Mouse (Mus musculus) cerebellum, postnatal 36 days (tissue): ENCODE data around the gene Gm12248.

Experiments
- DNase-seq, 2 experiments: peaks; one replicate each; pipeline ENCODE4 v3.0.0; 2021 to 2022; ENCODE audit warnings: mixed read lengths in 2 of 2

The Gm12248 gene

GRCm38 (mm10) chr11:58093021-58093528, at the start of gene Gm12248:
Gm12248 (minus strand) TSS chr11:58093134.
- DNase-seq: no peak

- DNase-seq: no peak
These were observed 46.5 kb upstream of the Gm12248 start for GRCm38 (mm10) chr11:58139466-58139865.

- no peak for DNase-seq
These were observed 45.9 kb upstream of the Gm12248 start for GRCm38 (mm10) chr11:58138821-58139220.

- no peak for DNase-seq
These were observed 43.7 kb upstream of the Gm12248 start for GRCm38 (mm10) chr11:58136677-58137076.

- no peak for DNase-seq
These were observed 42.4 kb upstream of the Gm12248 start for GRCm38 (mm10) chr11:58135296-58135695.

GRCm38 (mm10) chr11:58134869-58135268, 41.9 kb upstream of the Gm12248 start:
- DNase-seq: no peak

- DNase-seq: no peak
These were observed 39.1 kb upstream of the Gm12248 start for GRCm38 (mm10) chr11:58132026-58132425.

- DNase-seq: no peak
These were observed 36.4 kb upstream of the Gm12248 start for GRCm38 (mm10) chr11:58129302-58129843.

GRCm38 (mm10) chr11:58127544-58127943, 34.6 kb upstream of the Gm12248 start:
- DNase-seq: no peak

GRCm38 (mm10) chr11:58126397-58127160, 33.6 kb upstream of the Gm12248 start:
- peak; percentile 65 for DNase-seq

- no peak for DNase-seq
These were observed 32.1 kb upstream of the Gm12248 start for GRCm38 (mm10) chr11:58125021-58125420.

GRCm38 (mm10) chr11:58123711-58124110, 30.8 kb upstream of the Gm12248 start:
- DNase-seq: peak; percentile 23 to 46

GRCm38 (mm10) chr11:58121351-58121750, 28.4 kb upstream of the Gm12248 start:
- no peak for DNase-seq

GRCm38 (mm10) chr11:58120655-58121054, 27.7 kb upstream of the Gm12248 start:
- DNase-seq: no peak

GRCm38 (mm10) chr11:58117044-58117652, 24.2 kb upstream of the Gm12248 start:
- DNase-seq: no peak

GRCm38 (mm10) chr11:58116560-58116959, 23.6 kb upstream of the Gm12248 start:
- no peak for DNase-seq

- DNase-seq: no peak
These were observed 14.9 kb upstream of the Gm12248 start for GRCm38 (mm10) chr11:58107664-58108337.

- DNase-seq: no peak
These were observed 14.1 kb upstream of the Gm12248 start for GRCm38 (mm10) chr11:58107009-58107408.

- DNase-seq: no peak
These were observed 11.4 kb upstream of the Gm12248 start for GRCm38 (mm10) chr11:58104351-58104791.

GRCm38 (mm10) chr11:58103697-58104306, 10.9 kb upstream of the Gm12248 start, which contains the start of gene Cnot8:
Cnot8 (plus strand) TSS chr11:58104153.
- DNase-seq: peak; percentile 99

- no peak for DNase-seq
These were observed 10.4 kb upstream of the Gm12248 start for GRCm38 (mm10) chr11:58103344-58103653.

GRCm38 (mm10) chr11:58102581-58103343, 9.8 kb upstream of the Gm12248 start:
- DNase-seq: no peak
